Mouse (Mus musculus) forebrain, embryonic 13.5 days (tissue): ENCODE data around the gene Ankmy1. TPM values are rescaled to one million over a fixed set of nuclear protein-coding genes. Genes with fewer than 3 reads are reported as not detected.

ENCODE experiments used
- ATAC-seq: fragments of 200-750 bp; cut with Nextera tagmentation; 2 replicates; pipeline ENCODE4 v1.8.0; 2017
- H3K27ac ChIP-seq: fragments of 300-500 bp; sonication (generic); 2 replicates; pipeline ENCODE4 v1.5.1; 2015; ENCODE audit warnings: inconsistent platforms, mild to moderate bottlenecking, moderate library complexity
- H3K27me3 ChIP-seq: fragments of 300-500 bp; sonication (generic); 2 replicates; pipeline ENCODE4 v1.6.1; 2015; ENCODE audit warnings: mild to moderate bottlenecking, inconsistent platforms
- H3K36me3 ChIP-seq: fragments of 300-500 bp; sonication (generic); 2 replicates; pipeline ENCODE4 v1.6.1; 2015; ENCODE audit warnings: mild to moderate bottlenecking, inconsistent platforms; ENCODE audit not compliant: poor library complexity, severe bottlenecking
- H3K4me1 ChIP-seq: fragments of 300-500 bp; sonication (generic); 2 replicates; pipeline ENCODE4 v1.6.1; 2015; ENCODE audit warnings: inconsistent platforms
- H3K4me2 ChIP-seq: fragments of 300-500 bp; sonication (generic); 2 replicates; pipeline ENCODE4 v1.6.1; 2015; ENCODE audit warnings: inconsistent platforms, mild to moderate bottlenecking, moderate library complexity
- H3K4me3 ChIP-seq: fragments of 300-500 bp; sonication (generic); 2 replicates; pipeline ENCODE4 v1.5.1; 2015; ENCODE audit warnings: mild to moderate bottlenecking, inconsistent platforms
- H3K9ac ChIP-seq: fragments of 300-500 bp; sonication (generic); 2 replicates; pipeline ENCODE4 v1.6.1; 2015; ENCODE audit warnings: mild to moderate bottlenecking, inconsistent platforms
- H3K9me3 ChIP-seq: fragments of 300-500 bp; sonication (generic); replicated peaks from 2 replicates; pipeline ENCODE4 v1.6.1; 2016; ENCODE audit warnings: inconsistent platforms
- WGBS: fragments of 180-500 bp; shearing (Covaris S2); methylation state at CpG from one replicate; pipeline ENCODE4 v1.1.7; 2015; 5-methylcytosine and 5-hydroxymethylcytosine counted together
- polyA plus RNA-seq: library from polyadenylated mRNA; unstranded; fragments of >200 nt; fragmentation: Nextera tagmentation; extraction: Ambion mirVana; gene quantifications from 2 replicates; pipeline ENCODE4 v1.2.1, GENCODE M21; 2015

Gene Ankmy1
- 0.71 and 1.4 TPM in 2 replicates for polyA plus RNA-seq

DNA sequence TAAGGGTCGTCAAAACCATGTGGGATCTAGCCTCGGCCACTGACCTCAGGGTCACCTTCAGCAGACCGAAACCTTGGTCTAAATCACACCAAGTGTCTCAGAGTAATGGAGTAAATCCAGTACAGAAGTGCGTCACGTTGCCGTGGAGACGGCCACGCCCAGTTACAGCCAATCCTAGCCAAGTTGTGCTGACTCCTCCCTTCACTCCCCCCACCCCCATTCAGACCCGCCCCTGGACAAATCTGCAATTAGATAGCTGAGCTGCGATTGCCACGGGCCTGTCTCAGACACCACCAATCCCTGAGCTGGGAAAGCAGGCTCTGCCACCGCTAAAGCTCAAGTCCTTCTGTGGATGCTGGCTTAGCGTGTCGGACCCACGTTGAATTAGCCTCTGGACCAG is at the start of gene Ankmy1:
Ankmy1 (minus strand) TSS at position 121 of the 400 bp plus-strand sequence.
- Histone ChIP-seq H3K9ac (no peak within 1 kb of the TSS), H3K27ac (peak within 1 kb of the TSS; percentile 31; the same call in 1 of the 2 replicates), H3K9me3 (no peaks in the 10 kb centered on the region), H3K4me2 (peak within 1 kb of the TSS; percentile 55), H3K27me3 (peaks cover 20% of the 10 kb centered on the region), H3K36me3 (no peaks in the 10 kb centered on the region), H3K4me1 (peaks cover 23% of the 10 kb centered on the region), H3K4me3 (peak within 1 kb of the TSS; percentile 21)
- 2% methylated on average over 15 of the region's 15 CpGs for WGBS
- peak; percentile 41 for ATAC-seq

DNA sequence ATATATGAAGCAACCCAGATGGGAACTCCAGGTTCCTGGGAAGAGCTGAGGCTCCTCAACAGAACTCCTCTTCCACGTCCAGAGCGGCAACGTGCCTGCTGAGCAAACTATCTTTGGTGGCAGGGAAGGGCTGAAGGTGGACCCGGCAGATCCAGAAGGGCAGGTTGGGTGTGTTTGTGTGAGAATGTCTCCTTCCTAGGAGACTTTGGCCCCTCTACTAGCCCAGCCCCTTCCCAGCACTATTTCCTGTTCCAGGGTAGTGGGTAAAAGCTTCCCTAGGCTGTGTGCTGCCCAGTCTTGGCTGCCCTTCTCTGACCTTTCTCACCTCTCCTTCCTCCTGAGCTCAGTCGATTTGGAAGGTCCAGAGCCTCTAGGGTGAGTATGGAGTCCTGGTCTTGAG is 47.9 kb upstream of the Ankmy1 start, which contains the start of gene Gpr35:
Gpr35 (plus strand) TSS at position 259 of the 400 bp plus-strand sequence.
- WGBS = 87% methylated on average over 5 of the region's 5 CpGs
- H3K9me3 ChIP-seq = no peaks in the 10 kb centered on the region
- H3K4me1 ChIP-seq = no peaks in the 10 kb centered on the region
- no peak for ATAC-seq
- H3K9ac ChIP-seq = no peak within 1 kb of the TSS; the same call in 1 of the 2 replicates
- no peak within 1 kb of the TSS for H3K27ac ChIP-seq
- no peak within 1 kb of the TSS for H3K4me2 ChIP-seq
- peaks cover 35% of the 10 kb centered on the region for H3K36me3 ChIP-seq
- no peak within 1 kb of the TSS for H3K4me3 ChIP-seq
- no peaks in the 10 kb centered on the region for H3K27me3 ChIP-seq

DNA sequence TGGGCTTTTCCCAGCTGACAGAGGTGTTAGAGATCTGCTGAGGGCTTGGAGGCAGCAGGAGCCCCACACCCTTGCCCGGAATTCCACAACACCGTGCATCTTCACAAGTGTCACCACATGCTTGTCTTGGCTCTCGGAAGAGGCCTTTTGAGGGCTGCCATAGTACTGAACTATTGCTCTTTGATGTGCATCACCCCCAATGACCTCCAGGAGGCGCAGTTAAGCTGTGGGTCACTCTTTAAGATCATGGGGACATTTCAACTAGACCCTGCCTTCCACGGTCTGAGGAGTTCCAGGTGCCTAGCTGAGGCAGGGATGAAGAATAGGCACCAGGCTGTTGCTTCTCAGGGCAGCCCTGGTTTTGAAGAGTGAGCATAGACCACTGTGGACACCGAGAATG is 46.7 kb upstream of the Ankmy1 start:
- no peaks in the 10 kb centered on the region for H3K9me3 ChIP-seq
- no peak overlapping the region for H3K9ac ChIP-seq
- 64% methylated on average over 6 of the region's 6 CpGs for WGBS
- no peak overlapping the region for H3K27ac ChIP-seq
- H3K27me3 ChIP-seq = no peaks in the 10 kb centered on the region
- no peak for ATAC-seq
- H3K4me1 ChIP-seq = no peaks in the 10 kb centered on the region
- no peak overlapping the region for H3K4me2 ChIP-seq
- peaks cover 47% of the 10 kb centered on the region for H3K36me3 ChIP-seq
- H3K4me3 ChIP-seq = no peak overlapping the region

DNA sequence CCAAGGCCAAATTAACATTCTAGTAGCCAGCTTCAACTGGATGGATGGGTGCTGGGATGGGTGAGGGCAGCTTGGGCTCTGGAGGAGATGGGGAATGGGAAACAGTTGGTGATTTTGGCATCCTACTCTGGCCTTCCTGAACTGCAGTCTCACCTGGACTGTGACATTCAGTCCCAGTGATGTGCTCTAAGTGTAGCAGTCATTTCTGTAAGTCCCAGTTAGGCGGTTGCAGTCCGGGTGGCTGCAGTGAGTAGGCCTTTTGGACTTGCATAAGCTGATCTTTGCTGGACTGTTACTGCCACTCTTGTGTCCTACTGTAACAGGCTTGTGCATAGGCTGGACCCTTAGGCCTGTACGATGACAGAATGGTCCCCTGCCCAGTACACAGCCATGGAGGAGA is 45.3 kb upstream of the Ankmy1 start:
- 98% methylated on average over 3 of the region's 3 CpGs for WGBS
- Histone ChIP-seq H3K4me1 (no peaks in the 10 kb centered on the region), H3K27ac (no peak overlapping the region), H3K4me2 (no peak overlapping the region), H3K36me3 (peaks cover 61% of the 10 kb centered on the region), H3K4me3 (no peak overlapping the region), H3K27me3 (no peaks in the 10 kb centered on the region), H3K9ac (no peak overlapping the region), H3K9me3 (no peaks in the 10 kb centered on the region)
- no peak for ATAC-seq

DNA sequence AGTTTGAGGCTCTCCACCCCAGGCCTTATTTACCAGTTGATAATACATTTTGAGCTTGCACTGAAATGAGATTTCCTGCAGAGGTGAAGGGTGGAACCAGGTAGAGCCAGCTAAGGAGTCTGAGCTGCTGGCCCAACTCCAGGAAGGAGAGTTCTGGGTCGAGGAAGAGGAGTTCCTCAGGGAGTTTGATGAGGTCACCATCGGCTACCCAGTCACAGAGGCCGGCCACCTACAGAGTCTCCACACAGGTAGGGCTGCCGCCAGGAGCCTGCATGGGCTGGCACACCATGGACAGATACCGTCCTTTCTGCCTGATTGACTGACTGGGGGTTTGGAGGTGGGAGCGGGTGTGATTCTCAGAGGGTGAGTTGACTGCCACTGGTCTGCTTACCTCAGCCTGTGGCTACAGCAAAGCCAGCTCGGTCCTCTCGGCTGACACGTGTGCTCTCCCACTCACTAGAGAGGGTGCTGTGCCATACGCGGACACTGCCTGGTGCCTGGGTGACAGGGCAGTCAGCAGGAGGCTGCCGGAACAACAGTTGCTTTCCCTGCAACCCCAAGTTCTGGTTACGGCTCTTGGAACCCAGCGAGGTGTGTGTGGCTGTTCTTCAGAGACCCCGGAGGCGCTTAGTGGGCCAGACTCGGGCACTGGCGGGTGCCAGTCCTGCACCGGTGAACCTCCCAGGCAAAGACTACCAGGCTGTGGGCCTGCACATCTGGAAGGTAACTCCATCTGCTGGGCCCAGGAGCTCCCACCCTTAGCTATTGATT is 40.7 kb upstream of the Ankmy1 start:
- peaks cover 95% of the 10 kb centered on the region for H3K36me3 ChIP-seq
- no peak overlapping the region for H3K4me3 ChIP-seq
- WGBS = 93% methylated on average over 19 of the region's 19 CpGs
- no peak overlapping the region for H3K9ac ChIP-seq
- H3K27me3 ChIP-seq = no peaks in the 10 kb centered on the region
- no peak overlapping the region for H3K4me2 ChIP-seq
- no peaks in the 10 kb centered on the region for H3K4me1 ChIP-seq
- no peaks in the 10 kb centered on the region for H3K9me3 ChIP-seq
- no peak overlapping the region for H3K27ac ChIP-seq
- ATAC-seq = no peak

DNA sequence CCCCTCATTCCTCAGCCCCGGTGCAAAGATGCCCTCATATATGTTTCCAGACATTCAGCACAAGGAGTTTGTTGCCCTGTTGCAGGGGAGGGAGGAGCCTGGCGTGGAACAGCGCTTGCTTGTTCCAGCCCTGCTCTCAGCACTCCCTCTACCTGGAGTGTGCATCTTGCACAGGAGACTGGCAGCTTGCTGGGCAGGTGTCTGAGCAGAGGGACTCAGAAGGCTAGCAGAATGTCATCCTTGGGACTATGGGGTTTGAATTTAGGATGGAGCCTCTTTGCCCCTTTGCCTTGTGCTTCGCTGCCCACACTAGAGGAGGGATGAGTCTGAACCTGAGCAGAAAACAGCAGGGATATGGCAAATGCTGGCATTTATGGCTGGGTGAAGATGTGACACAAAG is 37.0 kb upstream of the Ankmy1 start:
- no peaks in the 10 kb centered on the region for H3K27me3 ChIP-seq
- H3K4me1 ChIP-seq = peaks cover 22% of the 10 kb centered on the region
- H3K4me2 ChIP-seq = no peak overlapping the region
- H3K9me3 ChIP-seq = no peaks in the 10 kb centered on the region
- WGBS = 95% methylated on average over 4 of the region's 4 CpGs
- no peak overlapping the region for H3K9ac ChIP-seq
- peaks cover 67% of the 10 kb centered on the region for H3K36me3 ChIP-seq
- no peak overlapping the region for H3K27ac ChIP-seq
- no peak overlapping the region for H3K4me3 ChIP-seq
- no peak for ATAC-seq

DNA sequence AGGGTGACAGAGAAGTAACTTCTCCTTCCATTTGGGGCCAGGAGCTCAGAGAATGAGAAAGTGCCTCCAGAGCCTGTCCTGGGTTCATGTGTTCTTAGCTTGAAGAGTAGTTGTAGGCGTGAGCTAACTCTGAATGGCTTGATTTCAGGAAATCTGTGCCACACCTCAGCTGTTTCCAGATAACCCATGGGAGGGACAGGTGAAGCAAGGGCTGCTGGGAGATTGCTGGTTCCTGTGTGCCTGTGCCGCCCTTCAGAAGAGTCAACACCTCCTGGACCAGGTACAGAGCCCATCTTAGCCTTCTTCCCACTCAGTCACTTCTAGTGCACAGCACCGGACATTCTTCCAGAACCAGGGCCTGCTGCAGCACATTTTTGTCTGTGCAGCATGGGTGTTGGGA is 35.1 kb upstream of the Ankmy1 start:
- WGBS = 89% methylated on average over 3 of the region's 3 CpGs
- Histone ChIP-seq H3K27me3 (no peaks in the 10 kb centered on the region), H3K4me3 (no peak overlapping the region), H3K4me2 (no peak overlapping the region), H3K9ac (0 out of 2 replicates have a peak overlapping the region, but pooled peaks have one; percentile 8), H3K27ac (no peak overlapping the region), H3K36me3 (peaks cover 48% of the 10 kb centered on the region), H3K9me3 (no peaks in the 10 kb centered on the region), H3K4me1 (peaks cover 29% of the 10 kb centered on the region)
- no peak for ATAC-seq

DNA sequence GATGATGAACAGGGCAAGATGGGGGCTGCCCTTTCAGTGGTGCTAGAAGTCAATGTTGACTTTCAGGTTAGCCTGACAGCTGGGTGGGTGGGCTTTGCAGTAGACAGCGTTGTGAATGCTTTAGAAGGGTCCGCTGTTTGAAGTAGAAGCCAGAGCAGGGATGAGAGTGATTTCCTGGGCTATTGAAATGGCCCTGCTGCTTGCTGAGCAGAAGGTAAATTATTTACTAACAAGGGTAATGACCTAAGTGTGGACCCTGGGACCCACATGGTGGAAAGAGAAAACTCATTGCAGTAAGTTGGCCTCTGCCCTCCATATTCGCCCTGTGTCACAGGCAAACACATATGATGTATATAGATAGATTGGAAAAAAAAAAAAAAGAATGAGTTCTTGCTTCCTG is 33.8 kb upstream of the Ankmy1 start:
- Histone ChIP-seq H3K4me2 (peak overlapping the region; percentile 79), H3K4me1 (peaks cover 29% of the 10 kb centered on the region), H3K27ac (no peak overlapping the region), H3K4me3 (0 out of 2 replicates have a peak overlapping the region, but pooled peaks have one; percentile 71), H3K36me3 (peaks cover 35% of the 10 kb centered on the region), H3K9me3 (no peaks in the 10 kb centered on the region), H3K9ac (peak overlapping the region; percentile 82; the same call in 1 of the 2 replicates), H3K27me3 (no peaks in the 10 kb centered on the region; the same call in 1 of the 2 replicates)
- no peak for ATAC-seq
- WGBS = 85% methylated on average over 3 of the region's 3 CpGs

DNA sequence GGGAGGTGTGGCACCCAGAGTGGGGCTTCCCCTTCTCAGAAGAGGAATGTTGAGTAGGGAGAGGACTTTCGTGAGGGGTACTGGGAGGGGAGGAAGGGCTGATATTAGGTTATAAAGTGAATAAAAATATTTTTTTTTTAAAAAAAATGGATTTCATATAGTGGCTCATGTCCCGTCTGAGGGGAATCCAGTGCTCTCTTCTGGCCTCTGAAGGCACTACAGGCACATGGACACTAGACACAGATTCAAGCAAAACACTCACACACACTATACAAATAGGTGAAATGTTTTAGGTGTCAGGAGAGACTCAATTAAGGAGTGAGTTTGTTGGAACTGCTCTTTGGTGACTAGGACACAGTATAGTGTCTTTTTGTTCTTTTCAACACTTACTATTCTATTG is 33.3 kb upstream of the Ankmy1 start:
- Histone ChIP-seq H3K27me3 (no peaks in the 10 kb centered on the region; the same call in 1 of the 2 replicates), H3K9ac (peak overlapping the region; percentile 82), H3K4me2 (peak overlapping the region; percentile 79), H3K36me3 (peaks cover 33% of the 10 kb centered on the region), H3K4me1 (peaks cover 29% of the 10 kb centered on the region), H3K27ac (no peak overlapping the region), H3K9me3 (no peaks in the 10 kb centered on the region), H3K4me3 (peak overlapping the region; percentile 71)
- WGBS = 60% methylated on average over 2 of the region's 2 CpGs
- ATAC-seq = no peak

DNA sequence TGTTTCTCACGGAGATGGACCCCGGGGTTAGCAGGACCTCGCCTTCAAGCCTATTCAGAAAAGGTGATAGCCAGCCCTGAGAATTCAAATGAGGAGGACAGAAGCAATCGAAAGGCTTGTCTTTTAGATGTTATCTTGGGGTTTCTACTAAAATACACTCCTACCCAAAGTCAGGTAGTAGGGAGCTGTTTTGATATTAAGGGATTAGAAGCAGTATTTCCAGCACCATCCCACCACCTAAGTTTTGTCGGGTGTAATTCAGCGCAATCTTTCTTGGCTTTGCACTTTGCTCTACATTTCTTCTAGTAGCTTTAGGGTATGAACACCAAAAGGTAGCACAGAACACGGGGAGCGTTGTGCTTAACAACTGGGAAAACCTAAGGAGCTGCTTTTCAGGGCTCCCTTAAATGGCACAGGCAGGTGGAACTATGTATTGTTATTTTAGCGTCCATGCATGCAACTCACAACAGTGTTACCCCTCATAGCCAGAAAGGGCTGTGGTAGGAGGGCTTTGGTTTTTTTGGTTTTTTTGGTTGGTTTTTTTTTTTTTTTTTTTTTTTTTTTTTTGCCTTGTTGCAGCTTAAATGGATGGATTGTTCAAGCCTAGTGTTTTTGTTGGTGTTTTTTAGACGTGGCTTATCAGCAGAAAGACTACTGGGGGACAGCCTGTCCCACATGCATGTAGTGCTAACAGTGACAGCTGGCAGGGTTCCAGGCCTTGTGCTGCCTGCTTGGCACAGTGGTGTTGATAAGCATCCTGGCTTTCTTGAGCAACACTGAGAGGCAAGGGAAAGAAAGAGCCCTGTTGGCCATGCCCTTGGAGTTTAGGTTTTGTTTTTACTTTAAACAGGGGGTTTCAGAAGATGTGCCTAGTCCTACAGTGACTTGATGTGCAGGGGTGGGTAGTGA is 32.6 kb upstream of the Ankmy1 start:
- peak overlapping the region; percentile 82 for H3K9ac ChIP-seq
- peak overlapping the region; percentile 95 for H3K27ac ChIP-seq
- no peaks in the 10 kb centered on the region for H3K9me3 ChIP-seq
- H3K4me3 ChIP-seq = peak overlapping the region; percentile 71
- ATAC-seq = no peak
- 15% methylated on average over 10 of the region's 10 CpGs for WGBS
- peaks cover 28% of the 10 kb centered on the region for H3K36me3 ChIP-seq
- peaks cover 29% of the 10 kb centered on the region for H3K4me1 ChIP-seq
- H3K27me3 ChIP-seq = no peaks in the 10 kb centered on the region; the same call in 1 of the 2 replicates
- peak overlapping the region; percentile 79 for H3K4me2 ChIP-seq

DNA sequence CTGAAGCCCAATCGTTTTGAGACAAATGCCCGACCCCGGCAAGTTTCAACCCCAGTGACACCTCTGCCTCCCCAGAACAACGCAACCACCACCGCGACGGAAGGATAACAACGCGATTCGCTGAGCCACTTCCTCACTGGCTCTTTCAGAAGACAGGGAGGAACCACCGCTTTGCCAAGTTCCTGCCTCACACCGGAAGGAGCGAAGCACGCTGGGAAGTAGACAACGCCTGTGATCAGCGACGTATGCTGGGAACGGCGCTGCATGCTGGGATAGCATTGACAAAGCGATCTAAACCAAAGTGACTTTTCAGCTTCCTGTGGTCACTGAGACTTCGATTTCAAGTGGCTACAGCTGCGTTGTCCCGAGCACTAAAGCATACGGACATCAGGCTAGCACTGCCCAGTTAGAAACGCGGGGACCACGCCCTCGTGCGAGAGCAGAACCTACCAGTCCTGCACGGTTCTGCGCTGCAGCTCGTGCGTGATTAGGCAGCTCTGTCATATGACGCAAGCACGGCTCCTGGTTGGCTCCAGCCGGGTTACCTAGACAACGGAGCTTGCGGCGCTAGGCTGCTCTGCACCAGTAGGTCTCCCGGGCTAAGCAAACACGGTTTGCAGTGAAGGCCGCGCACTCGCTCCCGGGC is 31.6 kb upstream of the Ankmy1 start, which contains the start of gene Capn10:
Capn10 (plus strand) TSS at position 195 of the 646 bp plus-strand sequence.
- peak; percentile 100 for ATAC-seq
- Histone ChIP-seq H3K9me3 (no peaks in the 10 kb centered on the region), H3K9ac (peak within 1 kb of the TSS; percentile 82), H3K4me1 (peaks cover 29% of the 10 kb centered on the region), H3K27me3 (peaks cover 4% of the 10 kb centered on the region; the same call in 1 of the 2 replicates), H3K4me2 (peak within 1 kb of the TSS; percentile 79), H3K4me3 (peak within 1 kb of the TSS; percentile 71), H3K27ac (peak within 1 kb of the TSS; percentile 95), H3K36me3 (peaks cover 18% of the 10 kb centered on the region)
- WGBS = under 1% methylated on average over 45 of the region's 45 CpGs
